In the genomic region with DNA sequence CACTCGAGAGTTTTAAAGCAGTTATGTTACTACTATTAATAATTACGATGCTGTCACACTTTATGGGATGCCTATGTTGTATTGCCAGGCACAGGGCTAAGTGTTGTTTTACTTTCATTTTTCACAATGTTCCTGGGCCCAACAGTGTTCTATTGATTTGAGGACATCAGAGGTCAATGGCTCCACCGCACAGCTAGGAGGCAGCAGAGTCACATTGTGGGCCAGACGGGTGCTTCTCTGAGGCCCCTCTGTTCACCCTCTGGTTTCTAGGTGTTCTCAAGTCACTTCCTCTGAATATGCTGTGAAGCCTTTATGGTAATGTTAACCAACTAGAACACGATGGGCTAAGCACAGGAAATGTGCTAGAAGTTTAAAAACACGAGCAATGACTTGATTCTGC, we compare ENCODE assay signal across 11 mouse cellular contexts. TPM values are rescaled to one million over a fixed set of nuclear protein-coding genes. Genes with fewer than 3 reads are reported as not detected.
DNase-seq lines count a peak whose midpoint lies in the region; ATAC-seq and TF ChIP-seq lines count a peak whose summit lies in the region.
"Had no signal": no experiment of that assay in that cellular context is flagged by ENCODE, and none has a peak within 500 bp of the region (broad histone marks: within the 10 kb centered on the region; RNA-seq: fewer than 3 reads in every experiment).

No protein-coding gene starts in this region.

- intact Hi-C loops in left cerebral cortex, postnatal 4 days (cut with DNase I) = no loop called here

- no peak overlapping the region for H3K4me3 ChIP-seq in myocyte
- H3K4me3 ChIP-seq in forebrain, embryonic 14.5 days (ENCODE audit: low read depth, low read length) = no peak overlapping the region
- H3K4me3 ChIP-seq: embryonic facial prominence, embryonic 15.5 days; hindbrain, embryonic 13.5 days; megakaryocyte, embryonic 14.5 days had no signal

- no peaks in the 10 kb centered on the region for H3K36me3 ChIP-seq in myocyte (ENCODE audit: control insufficient read depth, insufficient read depth)
- no peaks in the 10 kb centered on the region for H3K36me3 ChIP-seq in forebrain, embryonic 14.5 days (ENCODE audit: control insufficient read depth, insufficient read depth, low read length)
- H3K36me3 ChIP-seq: embryonic facial prominence, embryonic 15.5 days; hindbrain, embryonic 13.5 days had no signal

- no peaks in the 10 kb centered on the region for H3K9me3 ChIP-seq in forebrain, embryonic 14.5 days (replicated peaks; ENCODE audit: control insufficient read depth, low read length)
- H3K9me3 ChIP-seq: embryonic facial prominence, embryonic 15.5 days; hindbrain, embryonic 13.5 days; megakaryocyte, embryonic 14.5 days had no signal

- no peak overlapping the region for H3ac ChIP-seq in myocyte (ENCODE audit: control insufficient read depth, insufficient read length)

- peak; percentile 12 for DNase-seq in adrenal gland, postnatal 25 days
- DNase-seq in adrenal gland, adult 8-10 months = no peak
- DNase-seq in 416B (ENCODE audit: low read depth) = peak; percentile 68
- no peak for DNase-seq in brain, embryonic 14.5 days (ENCODE audit: low read depth)
- DNase-seq in right cerebral cortex, adult 2 months (ENCODE audit: low spot score in 2 of 2) = no peak
- DNase-seq in forebrain, embryonic 14.5 days (ENCODE audit: low spot score) = no peak
- no peak for DNase-seq in left cerebral cortex, postnatal 4 days

- ATAC-seq in forebrain, embryonic 14.5 days = no peak

- TF ChIP-seq CTCF in brain, embryonic 14.5 days (IDR thresholded peaks at IDR 0.05; ENCODE audit: borderline replicate concordance, extremely low read depth, insufficient read depth, insufficient read length) = peak; percentile 26; the same call in 1 of the 2 replicates

- TF ChIP-seq POLR2A in brain, embryonic 14.5 days (IDR thresholded peaks at IDR 0.05; ENCODE audit: borderline replicate concordance, extremely low read depth, insufficient read depth, insufficient read length, poor library complexity, severe bottlenecking) = no peak
- no peak for TF ChIP-seq POLR2A in myocyte (IDR thresholded peaks at IDR 0.05; ENCODE audit: insufficient read length, low read depth)

- H3K79me2 ChIP-seq in myocyte (ENCODE audit: control insufficient read depth, insufficient read depth) = no peaks in the 10 kb centered on the region

- no peak overlapping the region for H3K27ac ChIP-seq in forebrain, embryonic 14.5 days (ENCODE audit: low read depth, low read length)
- H3K27ac ChIP-seq: embryonic facial prominence, embryonic 15.5 days; hindbrain, embryonic 13.5 days had no signal

- no peaks in the 10 kb centered on the region for H3K27me3 ChIP-seq in myocyte (ENCODE audit: control insufficient read depth, insufficient read depth, insufficient read length)
- H3K27me3 ChIP-seq in forebrain, embryonic 14.5 days (replicated peaks; ENCODE audit: control insufficient read depth, insufficient read depth, low read length) = no peaks in the 10 kb centered on the region
- H3K27me3 ChIP-seq: embryonic facial prominence, embryonic 15.5 days; hindbrain, embryonic 13.5 days; megakaryocyte, embryonic 14.5 days had no signal

- H3K4me2 ChIP-seq in myocyte (ENCODE audit: low read depth) = peak overlapping the region; percentile 39
- H3K4me2 ChIP-seq in forebrain, embryonic 14.5 days (ENCODE audit: low read length) = no peak overlapping the region
- H3K4me2 ChIP-seq: embryonic facial prominence, embryonic 15.5 days; hindbrain, embryonic 13.5 days had no signal

- H3K9ac ChIP-seq in forebrain, embryonic 14.5 days (ENCODE audit: low read length) = no peak overlapping the region
- H3K9ac ChIP-seq: embryonic facial prominence, embryonic 15.5 days; hindbrain, embryonic 13.5 days had no signal

- no peaks in the 10 kb centered on the region for H3K4me1 ChIP-seq in forebrain, embryonic 14.5 days (ENCODE audit: control insufficient read depth, insufficient read depth, low read length)
- H3K4me1 ChIP-seq: embryonic facial prominence, embryonic 15.5 days; hindbrain, embryonic 13.5 days had no signal

- 79% methylated on average over 6 of the region's 6 CpGs for WGBS in forebrain, embryonic 14.5 days

TF ChIP-seq in myocyte, 11 proteins besides CTCF, POLR2A, EP300 and RAD21:
- TF ChIP-seq MYOD1 (IDR thresholded peaks at IDR 0.05; ENCODE audit: control insufficient read depth in 1 of 3, insufficient read length in 2 of 3, low read depth in 2 of 3) (no peak), REST (IDR thresholded peaks at IDR 0.05; ENCODE audit: insufficient read depth, insufficient read length) (no peak), USF1 (IDR thresholded peaks at IDR 0.05; ENCODE audit: low read depth) (no peak), POLR2AphosphoS2 (IDR thresholded peaks at IDR 0.05; ENCODE audit: insufficient read length, low read depth) (no peak)

RNA-seq across cellular contexts. Expression of a gene that starts 18.7 kb away (rescaled TPM):
- 68.7 and 94.5 TPM in 2 replicates for total RNA-seq in adrenal gland, postnatal 25 days (2021)
- 100 to 1,000 TPM in 1 of 4 experiments, 10 to 100 TPM in 3; 67.0 to 111 (median 83.5) TPM for total RNA-seq in adrenal gland, adult 8-10 months (2022)
- polyA plus RNA-seq in brain, embryonic 14.5 days (2012; rRNA removed) = 7.8 and 9.0 TPM in 2 replicates
- polyA plus RNA-seq in myocyte (2012; fragmentation: generic; extraction: Trizol) = 8.1 TPM
- polyA plus RNA-seq in forebrain, embryonic 14.5 days (2014; fragmentation: Nextera tagmentation; extraction: Ambion mirVana) = 12.9 and 13.1 TPM in 2 replicates
- 1 to 10 TPM; 7.9 to 9.5 TPM for total RNA-seq in left cerebral cortex, postnatal 4 days (2021)

Comparison
In these comparisons a context has a peak if more than half of its experiments do, and no peak if none do; other contexts are left out.
1. DNase-seq: peak in adrenal gland, postnatal 25 days (single experiment) and 416B (single experiment); none in adrenal gland, adult 8-10 months (single experiment), brain, embryonic 14.5 days (single experiment), right cerebral cortex, adult 2 months (0 of 2), forebrain, embryonic 14.5 days (single experiment) and left cerebral cortex, postnatal 4 days (single experiment).